Mouse (Mus musculus): Measurements from ENCODE around the gene Gkn1.

- TF ChIP-seq CTCF (conservative IDR thresholded peaks at IDR 0.05; ENCODE audit: insufficient read depth, insufficient read length, low read depth, low read length), result peak; percentile 65
- no peak for TF ChIP-seq POLR2A (IDR thresholded peaks at IDR 0.05; ENCODE audit: low read depth, low read length)
Observed at GRCm38 (mm10) chr6:87386203-87386602, 35.5 kb upstream of the Gkn1 start.
